ENCODE assay signal across 22 mouse cellular contexts in the genomic region with DNA sequence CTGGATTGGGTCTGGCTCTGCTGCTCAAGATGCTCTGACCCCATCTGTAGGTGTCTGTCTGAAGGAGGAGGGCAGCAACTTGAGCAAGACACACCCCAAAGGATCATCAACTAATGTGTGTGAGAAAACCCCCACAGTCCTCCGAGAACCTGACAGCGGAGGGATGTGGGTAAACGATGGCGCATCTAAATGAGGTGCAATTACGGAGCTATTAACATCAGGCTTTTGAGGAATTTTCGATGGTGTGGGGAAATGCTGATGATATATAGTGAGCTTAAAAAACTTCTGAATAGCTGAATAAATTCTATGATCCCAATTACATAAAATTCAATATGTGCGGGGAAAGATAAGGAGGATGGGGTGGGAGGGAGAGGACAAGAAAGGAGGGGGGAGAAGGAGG.
DNase-seq lines count a peak whose midpoint lies in the region; ATAC-seq and TF ChIP-seq lines count a peak whose summit lies in the region.
"Had no signal": no experiment of that assay in that cellular context is flagged by ENCODE, and none has a peak within 500 bp of the region (broad histone marks: within the 10 kb centered on the region; RNA-seq: fewer than 3 reads in every experiment).

No protein-coding gene starts in this region.

- no peak overlapping the region for H3K4me2 ChIP-seq in forebrain, embryonic 12.5 days
- H3K4me2 ChIP-seq in forebrain, embryonic 13.5 days, result no peak overlapping the region
- H3K4me2 ChIP-seq in forebrain, embryonic 15.5 days (replicated peaks), result no peak overlapping the region
- no peak overlapping the region for H3K4me2 ChIP-seq in forebrain, postnatal 0 days (ENCODE audit: low read depth)
- H3K4me2 ChIP-seq: embryonic facial prominence, embryonic 12.5 days had no signal

- H3K9ac ChIP-seq in forebrain, embryonic 12.5 days, result no peak overlapping the region
- no peak overlapping the region for H3K9ac ChIP-seq in forebrain, embryonic 13.5 days
- no peak overlapping the region for H3K9ac ChIP-seq in forebrain, embryonic 15.5 days (replicated peaks)
- H3K9ac ChIP-seq in forebrain, postnatal 0 days, result no peak overlapping the region
- H3K9ac ChIP-seq: embryonic facial prominence, embryonic 12.5 days had no signal

- no peak for DNase-seq in forebrain, embryonic 10.5 days (ENCODE audit: extremely low spot score, low spot score)
- DNase-seq in brain, embryonic 14.5 days (ENCODE audit: low read depth), result peak; percentile 51
- DNase-seq in forebrain, postnatal 0 days, result no peak
- no peak for DNase-seq in layer of hippocampus, postnatal 14 days (ENCODE audit: low spot score in 2 of 2)
- DNase-seq: adrenal gland, adult 8-10 months; adrenal gland, postnatal 14 days; adrenal gland, postnatal 36 days; B cell, adult 2 months; cerebellum, adult 11 months; cerebellum, adult 18-20 months; cerebellum, adult 8-10 months; cerebellum, postnatal 10 days; cerebellum, postnatal 25 days had no signal

- H3K9me3 ChIP-seq in forebrain, embryonic 12.5 days, result no peaks in the 10 kb centered on the region
- H3K9me3 ChIP-seq in forebrain, embryonic 13.5 days (replicated peaks), result no peaks in the 10 kb centered on the region
- H3K9me3 ChIP-seq in forebrain, embryonic 15.5 days, result no peaks in the 10 kb centered on the region
- no peaks in the 10 kb centered on the region for H3K9me3 ChIP-seq in forebrain, embryonic 10.5 days
- H3K9me3 ChIP-seq in forebrain, postnatal 0 days (ENCODE audit: low read length), result no peaks in the 10 kb centered on the region
- H3K9me3 ChIP-seq: embryonic facial prominence, embryonic 10.5 days; embryonic facial prominence, embryonic 12.5 days; G1E had no signal

- 48% methylated on average over 7 of the region's 7 CpGs for WGBS in forebrain, embryonic 12.5 days
- WGBS in forebrain, embryonic 13.5 days, result 29% methylated on average over 7 of the region's 7 CpGs
- 22% methylated on average over 7 of the region's 7 CpGs for WGBS in forebrain, embryonic 15.5 days
- WGBS in forebrain, embryonic 10.5 days, result 82% methylated on average over 7 of the region's 7 CpGs
- 31% methylated on average over 7 of the region's 7 CpGs for WGBS in forebrain, postnatal 0 days

- H3K27ac ChIP-seq in forebrain, embryonic 12.5 days, result peak overlapping the region; percentile 39; the same call in 1 of the 2 replicates
- H3K27ac ChIP-seq in forebrain, embryonic 13.5 days, result no peak overlapping the region; the same call in 1 of the 2 replicates
- H3K27ac ChIP-seq in forebrain, embryonic 15.5 days (replicated peaks), result peak overlapping the region; percentile 40; the same call in 1 of the 2 replicates
- H3K27ac ChIP-seq in forebrain, embryonic 10.5 days, result no peak overlapping the region; the same call in 1 of the 2 replicates
- H3K27ac ChIP-seq in forebrain, postnatal 0 days (ENCODE audit: low read depth, low read length), result no peak overlapping the region
- H3K27ac ChIP-seq: embryonic facial prominence, embryonic 10.5 days; embryonic facial prominence, embryonic 12.5 days had no signal

- TF ChIP-seq CTCF in brain, embryonic 14.5 days (IDR thresholded peaks at IDR 0.05; ENCODE audit: borderline replicate concordance, extremely low read depth, insufficient read depth, insufficient read length), result no peak
- no peak for TF ChIP-seq CTCF in forebrain, postnatal 0 days (IDR thresholded peaks at IDR 0.05; ENCODE audit: low read depth)

- no peaks in the 10 kb centered on the region for H3K36me3 ChIP-seq in forebrain, embryonic 12.5 days (replicated peaks)
- H3K36me3 ChIP-seq in forebrain, embryonic 13.5 days (ENCODE audit: poor library complexity, severe bottlenecking), result no peaks in the 10 kb centered on the region
- no peaks in the 10 kb centered on the region for H3K36me3 ChIP-seq in forebrain, embryonic 15.5 days
- no peaks in the 10 kb centered on the region for H3K36me3 ChIP-seq in forebrain, embryonic 10.5 days (replicated peaks)
- no peaks in the 10 kb centered on the region for H3K36me3 ChIP-seq in forebrain, postnatal 0 days (ENCODE audit: insufficient read depth)
- H3K36me3 ChIP-seq: embryonic facial prominence, embryonic 10.5 days; embryonic facial prominence, embryonic 12.5 days; G1E had no signal

- H3K27me3 ChIP-seq in forebrain, embryonic 12.5 days, result no peaks in the 10 kb centered on the region
- no peaks in the 10 kb centered on the region for H3K27me3 ChIP-seq in forebrain, embryonic 13.5 days
- no peaks in the 10 kb centered on the region for H3K27me3 ChIP-seq in forebrain, embryonic 15.5 days
- H3K27me3 ChIP-seq in forebrain, embryonic 10.5 days (ENCODE audit: poor library complexity, severe bottlenecking), result no peaks in the 10 kb centered on the region
- no peaks in the 10 kb centered on the region for H3K27me3 ChIP-seq in forebrain, postnatal 0 days (ENCODE audit: insufficient read depth, low read length)
- H3K27me3 ChIP-seq: embryonic facial prominence, embryonic 12.5 days had no signal

- H3K4me3 ChIP-seq in forebrain, embryonic 12.5 days (replicated peaks), result no peak overlapping the region
- H3K4me3 ChIP-seq in forebrain, embryonic 13.5 days, result no peak overlapping the region
- H3K4me3 ChIP-seq in forebrain, embryonic 15.5 days, result no peak overlapping the region
- no peak overlapping the region for H3K4me3 ChIP-seq in forebrain, embryonic 10.5 days
- H3K4me3 ChIP-seq in forebrain, postnatal 0 days (ENCODE audit: low read depth, low read length), result no peak overlapping the region
- H3K4me3 ChIP-seq: embryonic facial prominence, embryonic 10.5 days; embryonic facial prominence, embryonic 12.5 days had no signal

- ATAC-seq in forebrain, embryonic 12.5 days (ENCODE audit: low FRiP score), result no peak
- no peak for ATAC-seq in forebrain, embryonic 13.5 days
- no peak for ATAC-seq in forebrain, embryonic 15.5 days (replicated peaks)
- ATAC-seq in forebrain, postnatal 0 days, result peak; percentile 66; the same call in 1 of the 2 replicates
- ATAC-seq: activated CD4-positive, CD25-positive, alpha-beta regulatory T cell, adult 4 months; CD4-positive, CD25-positive, alpha-beta regulatory T cell, adult 4 months; Patski had no signal

- no peak for TF ChIP-seq POLR2A in brain, embryonic 14.5 days (IDR thresholded peaks at IDR 0.05; ENCODE audit: borderline replicate concordance, extremely low read depth, insufficient read depth, insufficient read length, poor library complexity, severe bottlenecking)

- H3K4me1 ChIP-seq in forebrain, embryonic 12.5 days, result peaks cover 13% of the 10 kb centered on the region
- H3K4me1 ChIP-seq in forebrain, embryonic 13.5 days, result peaks cover 13% of the 10 kb centered on the region
- H3K4me1 ChIP-seq in forebrain, embryonic 15.5 days, result peaks cover 10% of the 10 kb centered on the region
- H3K4me1 ChIP-seq in forebrain, embryonic 10.5 days, result peaks cover 11% of the 10 kb centered on the region
- H3K4me1 ChIP-seq in forebrain, postnatal 0 days (ENCODE audit: insufficient read depth), result no peaks in the 10 kb centered on the region; the same call in 1 of the 2 replicates
- H3K4me1 ChIP-seq: embryonic facial prominence, embryonic 12.5 days had no signal

Comparison
In these comparisons a context has a peak if more than half of its experiments do, and no peak if none do; other contexts are left out.
1. H3K27ac ChIP-seq: peak in forebrain, embryonic 12.5 days (single experiment) and forebrain, embryonic 15.5 days (single experiment); none in forebrain, embryonic 13.5 days (single experiment), forebrain, embryonic 10.5 days (single experiment) and forebrain, postnatal 0 days (single experiment).